Mouse (Mus musculus): Measurements from ENCODE around the gene Tyro3. TPM values are rescaled to one million over a fixed set of nuclear protein-coding genes. Genes with fewer than 3 reads are reported as not detected.

Tyro3 gene
- polyA plus RNA-seq, 1 experiment from 2014 or later, result 20.2 TPM

DNA sequence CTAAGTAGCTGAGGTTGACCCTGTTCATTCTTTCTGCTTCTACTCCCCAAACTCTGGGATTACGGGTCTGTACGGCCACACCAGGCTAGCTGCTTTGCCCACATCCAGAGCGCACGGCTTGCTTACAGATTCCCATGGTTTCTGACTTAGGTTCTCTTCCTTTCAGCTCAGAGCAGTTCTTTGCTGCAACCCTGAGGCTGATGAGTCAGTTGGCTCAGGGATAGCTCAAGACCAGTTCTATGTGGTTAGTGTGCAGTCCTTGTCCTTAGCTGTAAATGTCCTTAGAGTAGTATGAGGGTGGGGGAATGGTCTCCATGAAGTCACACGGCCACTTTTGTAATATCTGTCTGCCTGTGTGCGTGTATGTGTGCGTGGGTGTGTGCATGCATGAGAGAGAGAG is 40.1 kb downstream of the Tyro3 start:
- Histone ChIP-seq H3K27me3 (replicated peaks; ENCODE audit: control insufficient read depth, insufficient read depth, low read length) (no peaks in the 10 kb centered on the region), H3K27ac (replicated peaks; ENCODE audit: low read depth, low read length) (no peak overlapping the region), H3K36me3 (ENCODE audit: control insufficient read depth, insufficient read depth, low read length) (no peaks in the 10 kb centered on the region), H3K9ac (ENCODE audit: low read depth, low read length) (no peak overlapping the region), H3K4me3 (ENCODE audit: low read depth, low read length) (no peak overlapping the region), H3K4me1 (ENCODE audit: control insufficient read depth, insufficient read depth, low read length) (no peaks in the 10 kb centered on the region), H3K9me3 (ENCODE audit: control insufficient read depth, low read length) (no peaks in the 10 kb centered on the region), H3K4me2 (ENCODE audit: low read depth, low read length) (no peak overlapping the region)
- no peak for DNase-seq (ENCODE audit: low spot score)
- ATAC-seq (ENCODE audit: low read depth), result no peak
- WGBS, result 92% methylated on average over 7 of the region's 7 CpGs

DNA sequence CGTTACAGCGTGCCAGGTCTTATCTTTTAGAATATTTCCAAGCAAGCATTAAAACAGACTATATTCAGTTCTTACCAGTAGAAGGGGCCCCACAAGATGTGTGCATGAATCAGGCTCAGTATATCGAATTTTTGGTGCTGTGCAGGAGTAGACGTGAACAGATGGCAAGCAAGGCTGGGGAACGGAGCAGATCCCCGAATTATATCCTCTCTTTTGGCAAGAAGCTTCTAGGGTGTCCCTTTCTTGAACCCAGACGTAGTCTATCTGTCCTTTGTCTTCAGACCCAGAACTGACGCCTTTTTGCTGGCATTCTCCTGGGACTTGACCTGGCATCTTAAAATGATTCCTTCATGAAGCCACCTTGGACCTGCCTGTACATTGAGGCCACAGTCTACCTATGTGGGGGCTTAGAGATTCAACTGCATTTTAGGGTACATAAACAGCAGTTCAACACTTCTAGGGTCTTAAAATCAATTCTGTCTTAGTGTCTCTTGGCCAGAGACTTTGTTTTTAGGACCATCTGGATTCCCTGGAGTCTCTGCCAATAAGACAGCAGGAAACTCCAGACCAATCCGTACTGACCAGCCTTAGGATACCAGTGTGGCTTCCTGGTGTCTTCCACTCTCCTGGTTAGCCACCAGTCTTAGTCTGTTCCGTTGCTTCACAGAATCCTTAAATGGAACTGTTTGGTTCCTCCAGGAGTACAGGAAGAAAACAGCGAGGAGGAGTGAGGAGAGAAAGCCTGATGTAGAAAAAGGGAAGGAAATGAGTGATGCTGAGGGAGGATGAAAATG is 41.0 kb downstream of the Tyro3 start:
- H3K9me3 ChIP-seq (ENCODE audit: control insufficient read depth, low read length), result peaks cover 2% of the 10 kb centered on the region; the same call in 1 of the 2 replicates
- H3K4me2 ChIP-seq (ENCODE audit: low read depth, low read length), result no peak overlapping the region
- no peaks in the 10 kb centered on the region for H3K4me1 ChIP-seq (ENCODE audit: control insufficient read depth, insufficient read depth, low read length)
- no peak overlapping the region for H3K27ac ChIP-seq (replicated peaks; ENCODE audit: low read depth, low read length)
- WGBS, result 79% methylated on average over 11 of the region's 11 CpGs
- H3K36me3 ChIP-seq (ENCODE audit: control insufficient read depth, insufficient read depth, low read length), result no peaks in the 10 kb centered on the region
- DNase-seq (ENCODE audit: low spot score), result no peak
- H3K9ac ChIP-seq (ENCODE audit: low read depth, low read length), result no peak overlapping the region
- no peak overlapping the region for H3K4me3 ChIP-seq (ENCODE audit: low read depth, low read length)
- ATAC-seq (ENCODE audit: low read depth), result no peak
- H3K27me3 ChIP-seq (replicated peaks; ENCODE audit: control insufficient read depth, insufficient read depth, low read length), result no peaks in the 10 kb centered on the region

DNA sequence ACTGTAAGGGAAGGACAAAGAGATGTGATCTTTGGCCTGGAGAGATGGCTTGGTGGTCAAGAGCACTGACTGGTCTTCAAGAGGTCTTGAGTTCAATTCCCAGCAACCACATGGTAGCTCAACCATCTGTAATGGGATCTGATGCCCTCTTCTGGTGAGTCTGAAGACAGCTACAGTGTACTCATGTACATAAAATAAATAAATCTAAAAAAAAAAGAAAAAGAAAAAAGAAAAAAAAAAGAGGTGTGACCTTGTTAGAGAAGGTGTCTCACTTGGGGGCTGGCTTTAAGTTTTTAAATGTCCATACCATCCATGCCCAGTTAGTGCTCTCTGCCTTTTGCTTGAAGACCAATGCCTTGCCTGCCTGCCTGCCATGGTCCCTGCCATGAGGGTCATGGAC is 42.5 kb downstream of the Tyro3 start:
- Histone ChIP-seq H3K4me3 (ENCODE audit: low read depth, low read length) (no peak overlapping the region), H3K27me3 (replicated peaks; ENCODE audit: control insufficient read depth, insufficient read depth, low read length) (no peaks in the 10 kb centered on the region), H3K4me2 (ENCODE audit: low read depth, low read length) (no peak overlapping the region), H3K36me3 (ENCODE audit: control insufficient read depth, insufficient read depth, low read length) (no peaks in the 10 kb centered on the region), H3K4me1 (ENCODE audit: control insufficient read depth, insufficient read depth, low read length) (no peaks in the 10 kb centered on the region), H3K9ac (ENCODE audit: low read depth, low read length) (no peak overlapping the region), H3K9me3 (ENCODE audit: control insufficient read depth, low read length) (peaks cover 3% of the 10 kb centered on the region; the same call in 1 of the 2 replicates), H3K27ac (replicated peaks; ENCODE audit: low read depth, low read length) (no peak overlapping the region)
- DNase-seq (ENCODE audit: low spot score) (no peak), ATAC-seq (ENCODE audit: low read depth) (no peak)

DNA sequence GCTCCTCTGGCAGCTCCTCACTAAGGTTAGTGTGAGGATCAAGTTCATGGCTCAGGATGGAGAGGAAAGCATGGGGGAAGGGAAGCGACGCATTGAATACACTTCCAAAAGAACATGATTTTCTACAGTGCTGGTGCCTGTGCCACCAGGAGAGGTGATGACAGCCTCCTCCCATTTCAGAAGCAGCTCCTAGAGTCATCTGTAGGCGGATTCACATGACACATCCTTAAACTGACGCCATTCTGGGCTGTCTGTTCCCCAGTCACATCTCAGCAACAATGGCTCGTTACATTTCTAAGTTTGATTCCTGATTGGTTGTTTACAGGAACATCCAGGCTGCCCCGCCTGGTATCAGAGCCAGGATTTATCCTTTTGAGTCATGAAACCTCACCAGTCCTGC is 44.5 kb downstream of the Tyro3 start:
- H3K4me3 ChIP-seq (ENCODE audit: low read depth, low read length), result no peak overlapping the region

DNA sequence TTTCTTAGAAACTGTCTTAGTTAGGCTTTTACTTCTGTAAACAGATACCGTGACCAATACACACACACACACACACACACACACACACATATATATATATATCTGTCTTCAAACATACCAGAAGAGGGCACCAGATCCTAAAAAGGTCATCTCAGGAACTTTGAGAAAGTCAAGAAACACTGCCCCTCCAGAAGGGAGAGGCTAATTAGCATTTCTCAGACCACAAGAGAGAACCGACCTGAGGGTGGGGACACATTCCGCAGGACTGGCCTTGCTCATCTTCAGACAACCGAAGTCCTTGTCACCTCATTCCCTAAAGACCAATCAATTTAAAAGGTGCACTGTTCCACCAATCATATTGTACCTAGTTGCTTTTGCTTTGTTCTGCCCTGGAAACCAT is 46.0 kb downstream of the Tyro3 start:
- WGBS, result 87% methylated on average over 4 of the region's 4 CpGs
- no peak for ATAC-seq (ENCODE audit: low read depth)
- no peak for DNase-seq (ENCODE audit: low spot score)

More for the DNA sequence above, 44.5 kb downstream of the Tyro3 start:
- Histone ChIP-seq H3K36me3 (ENCODE audit: control insufficient read depth, insufficient read depth, low read length) (no peaks in the 10 kb centered on the region), H3K9me3 (ENCODE audit: control insufficient read depth, low read length) (peaks cover 3% of the 10 kb centered on the region; the same call in 1 of the 2 replicates), H3K4me2 (ENCODE audit: low read depth, low read length) (no peak overlapping the region), H3K9ac (ENCODE audit: low read depth, low read length) (no peak overlapping the region), H3K27me3 (replicated peaks; ENCODE audit: control insufficient read depth, insufficient read depth, low read length) (no peaks in the 10 kb centered on the region), H3K4me1 (ENCODE audit: control insufficient read depth, insufficient read depth, low read length) (no peaks in the 10 kb centered on the region), H3K27ac (replicated peaks; ENCODE audit: low read depth, low read length) (no peak overlapping the region)
- no peak for ATAC-seq (ENCODE audit: low read depth)
- DNase-seq (ENCODE audit: low spot score), result no peak
- WGBS, result 66% methylated on average over 6 of the region's 6 CpGs

DNA sequence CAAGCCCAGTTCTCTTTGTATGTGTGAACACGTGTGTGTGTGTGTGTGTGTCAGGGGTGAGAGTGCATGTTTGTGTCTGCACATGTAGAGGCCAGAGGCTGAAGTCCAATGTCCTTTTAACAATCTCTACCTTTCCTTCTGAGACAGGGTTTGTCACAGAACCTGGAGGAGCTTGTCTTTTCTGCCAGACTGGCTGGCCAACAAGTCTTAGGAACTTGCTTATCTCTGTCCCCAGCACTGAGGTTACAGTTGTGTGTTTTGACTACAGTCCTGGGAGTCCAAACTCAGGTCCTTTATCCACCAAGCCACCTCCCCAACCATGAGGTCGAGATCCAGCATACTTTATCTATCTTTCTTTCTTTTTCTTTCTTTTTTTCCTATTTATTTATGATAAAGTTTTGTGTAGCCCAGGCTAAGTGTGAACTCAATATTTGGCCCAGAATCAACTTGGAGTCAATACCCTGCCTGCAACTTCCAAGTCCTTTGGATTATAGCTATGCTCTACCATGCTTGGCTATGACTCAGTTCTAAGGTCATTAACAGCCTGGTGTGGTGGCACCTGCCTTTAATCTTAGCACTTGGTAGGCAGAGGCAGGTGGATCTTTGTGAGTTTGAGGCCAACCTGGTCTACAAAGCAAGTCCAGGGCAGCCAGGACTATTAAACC is 48.5 kb downstream of the Tyro3 start:
- WGBS, result 81% methylated on average over 2 of the region's 2 CpGs
- H3K4me1 ChIP-seq (ENCODE audit: control insufficient read depth, insufficient read depth, low read length), result no peaks in the 10 kb centered on the region
- peaks cover 3% of the 10 kb centered on the region; the same call in 1 of the 2 replicates for H3K9me3 ChIP-seq (ENCODE audit: control insufficient read depth, low read length)
- no peak for DNase-seq (ENCODE audit: low spot score)
- H3K27me3 ChIP-seq (replicated peaks; ENCODE audit: control insufficient read depth, insufficient read depth, low read length), result no peaks in the 10 kb centered on the region
- no peak overlapping the region for H3K4me2 ChIP-seq (ENCODE audit: low read depth, low read length)
- H3K4me3 ChIP-seq (ENCODE audit: low read depth, low read length), result no peak overlapping the region
- no peak for ATAC-seq (ENCODE audit: low read depth)
- no peak overlapping the region for H3K9ac ChIP-seq (ENCODE audit: low read depth, low read length)
- H3K27ac ChIP-seq (replicated peaks; ENCODE audit: low read depth, low read length), result no peak overlapping the region
- H3K36me3 ChIP-seq (ENCODE audit: control insufficient read depth, insufficient read depth, low read length), result no peaks in the 10 kb centered on the region

More for the DNA sequence above, 46.0 kb downstream of the Tyro3 start:
- Histone ChIP-seq H3K4me3 (ENCODE audit: low read depth, low read length) (no peak overlapping the region), H3K27me3 (replicated peaks; ENCODE audit: control insufficient read depth, insufficient read depth, low read length) (no peaks in the 10 kb centered on the region), H3K27ac (replicated peaks; ENCODE audit: low read depth, low read length) (no peak overlapping the region), H3K36me3 (ENCODE audit: control insufficient read depth, insufficient read depth, low read length) (no peaks in the 10 kb centered on the region), H3K4me2 (ENCODE audit: low read depth, low read length) (no peak overlapping the region), H3K4me1 (ENCODE audit: control insufficient read depth, insufficient read depth, low read length) (no peaks in the 10 kb centered on the region), H3K9me3 (ENCODE audit: control insufficient read depth, low read length) (peaks cover 3% of the 10 kb centered on the region; the same call in 1 of the 2 replicates), H3K9ac (ENCODE audit: low read depth, low read length) (no peak overlapping the region)

DNA sequence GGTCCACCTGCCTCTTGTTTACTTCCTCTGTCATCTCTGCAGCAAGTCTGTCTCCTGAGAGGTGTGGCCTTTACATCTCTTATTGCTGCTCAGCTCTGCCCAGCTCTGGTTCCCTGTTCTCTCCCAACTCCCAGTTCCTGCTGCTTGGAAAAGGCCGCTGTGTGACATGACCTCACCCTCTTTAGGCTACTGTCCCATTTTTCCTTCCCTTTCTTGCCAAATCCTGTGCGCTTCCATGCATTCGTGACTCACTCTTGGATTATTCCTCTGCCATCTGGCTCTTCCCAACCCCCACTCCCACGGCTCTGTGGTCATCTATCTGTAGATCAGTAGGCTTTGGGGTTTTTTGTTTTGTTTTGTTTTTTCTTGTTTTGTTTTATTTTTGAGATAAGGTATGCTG is 49.4 kb downstream of the Tyro3 start:
- Histone ChIP-seq H3K9me3 (ENCODE audit: control insufficient read depth, low read length) (peaks cover 3% of the 10 kb centered on the region; the same call in 1 of the 2 replicates), H3K9ac (ENCODE audit: low read depth, low read length) (no peak overlapping the region), H3K4me1 (ENCODE audit: control insufficient read depth, insufficient read depth, low read length) (no peaks in the 10 kb centered on the region), H3K36me3 (ENCODE audit: control insufficient read depth, insufficient read depth, low read length) (no peaks in the 10 kb centered on the region), H3K27me3 (replicated peaks; ENCODE audit: control insufficient read depth, insufficient read depth, low read length) (no peaks in the 10 kb centered on the region), H3K4me2 (ENCODE audit: low read depth, low read length) (no peak overlapping the region), H3K4me3 (ENCODE audit: low read depth, low read length) (no peak overlapping the region), H3K27ac (replicated peaks; ENCODE audit: low read depth, low read length) (no peak overlapping the region)
- no peak for ATAC-seq (ENCODE audit: low read depth)
- no peak for DNase-seq (ENCODE audit: low spot score)
- WGBS, result 70% methylated on average over 4 of the region's 4 CpGs

DNA sequence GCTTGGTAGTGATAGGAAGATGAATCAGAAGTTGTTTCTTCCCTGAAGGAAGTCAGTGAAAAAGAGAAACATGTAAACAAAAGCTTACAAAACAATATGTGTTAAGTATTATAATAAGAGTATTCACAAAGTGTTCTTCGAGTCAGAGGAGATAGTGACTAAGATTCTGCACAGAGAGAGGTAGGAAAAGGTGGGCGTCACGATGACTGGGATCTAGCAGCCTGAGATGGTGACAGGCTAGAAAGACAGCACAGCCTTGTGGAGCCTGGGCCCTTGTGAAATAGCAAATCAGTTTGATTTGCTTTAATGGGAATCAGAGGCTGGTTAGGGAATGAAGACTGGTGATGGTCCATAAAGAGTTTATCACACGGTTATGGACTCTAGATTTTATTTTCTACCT is 56.3 kb downstream of the Tyro3 start:
- 81% methylated on average over 4 of the region's 4 CpGs for WGBS
- no peak overlapping the region for H3K9ac ChIP-seq (ENCODE audit: low read depth, low read length)
- ATAC-seq (ENCODE audit: low read depth) (no peak), DNase-seq (ENCODE audit: low spot score) (no peak)
- no peaks in the 10 kb centered on the region for H3K27me3 ChIP-seq (replicated peaks; ENCODE audit: control insufficient read depth, insufficient read depth, low read length)
- no peak overlapping the region for H3K4me3 ChIP-seq (ENCODE audit: low read depth, low read length)
- H3K4me2 ChIP-seq (ENCODE audit: low read depth, low read length), result no peak overlapping the region
- no peaks in the 10 kb centered on the region for H3K36me3 ChIP-seq (ENCODE audit: control insufficient read depth, insufficient read depth, low read length)
- H3K4me1 ChIP-seq (ENCODE audit: control insufficient read depth, insufficient read depth, low read length), result no peaks in the 10 kb centered on the region
- no peaks in the 10 kb centered on the region for H3K9me3 ChIP-seq (ENCODE audit: control insufficient read depth, low read length)
- no peak overlapping the region for H3K27ac ChIP-seq (replicated peaks; ENCODE audit: low read depth, low read length)
